Comparison of ENCODE assay signal across 11 mouse cellular contexts in genomic region chr1:144498051-144498450, GRCm38 (mm10).
"Had no signal": no experiment of that assay in that cellular context is flagged by ENCODE, and none has a peak within 500 bp of the region (broad histone marks: within the 10 kb centered on the region; RNA-seq: fewer than 3 reads in every experiment).

No protein-coding gene starts in this region.

- H3K27ac ChIP-seq: left cerebral cortex, adult 2 months; limb, embryonic 10.5 days; liver, embryonic 12.5 days; midbrain, embryonic 10.5 days; stomach, embryonic 15.5 days had no signal

- H3K9ac ChIP-seq: liver, embryonic 12.5 days; lung, embryonic 14.5 days; stomach, embryonic 15.5 days had no signal

- H3K36me3 ChIP-seq: limb, embryonic 10.5 days; liver, embryonic 12.5 days; midbrain, embryonic 10.5 days; stomach, embryonic 15.5 days had no signal

- H3K4me3 ChIP-seq: left cerebral cortex, adult 2 months; limb, embryonic 10.5 days; liver, embryonic 12.5 days; midbrain, embryonic 10.5 days; stomach, embryonic 15.5 days had no signal

- DNase-seq: kidney, postnatal 25 days; lung, embryonic 14.5 days; lung, postnatal 10 days; lung, postnatal 4 days; thymus, postnatal 4 days had no signal

- ATAC-seq: liver, embryonic 12.5 days; midbrain, embryonic 16.5 days had no signal

- H3K9me3 ChIP-seq: limb, embryonic 10.5 days; liver, embryonic 12.5 days; midbrain, embryonic 10.5 days; stomach, embryonic 15.5 days had no signal

- H3K27me3 ChIP-seq: liver, embryonic 12.5 days; stomach, embryonic 15.5 days had no signal

- H3K4me1 ChIP-seq: limb, embryonic 10.5 days; liver, embryonic 12.5 days; midbrain, embryonic 10.5 days; stomach, embryonic 15.5 days had no signal

- H3K4me2 ChIP-seq: liver, embryonic 12.5 days; lung, embryonic 14.5 days; stomach, embryonic 15.5 days had no signal
